Mouse (Mus musculus) adrenal gland, postnatal 0 days (tissue): ENCODE results near the gene Celsr3. TPM values are rescaled to one million over a fixed set of nuclear protein-coding genes. Genes with fewer than 3 reads are reported as not detected.

Experiments used
- microRNA-seq: library from miRNA; unstranded; fragments of <30 nt; microRNA quantifications from one replicate; pipeline ENCODE4, GENCODE M21; 2016; ENCODE audit warnings: borderline replicate concordance; ENCODE audit not compliant: insufficient number of aligned reads
- polyA plus RNA-seq: library from polyadenylated mRNA; unstranded; fragments of >200 nt; fragmentation: Nextera tagmentation; extraction: Ambion mirVana; gene quantifications from 2 replicates; pipeline ENCODE4 v1.2.1, GENCODE M21; 2015

Celsr3 gene
- polyA plus RNA-seq = 1.7 and 1.9 TPM in 2 replicates

GRCm38 (mm10) chr9:108825820-108826699, at the start of gene Celsr3:
Gene Celsr3, plus strand, starts transcription at chr9:108826320.

GRCm38 (mm10) chr9:108783548-108784463, 42.3 kb upstream of the Celsr3 start, which contains the start of gene Ip6k2:
Gene Ip6k2, plus strand, starts transcription at chr9:108783796.

DNA sequence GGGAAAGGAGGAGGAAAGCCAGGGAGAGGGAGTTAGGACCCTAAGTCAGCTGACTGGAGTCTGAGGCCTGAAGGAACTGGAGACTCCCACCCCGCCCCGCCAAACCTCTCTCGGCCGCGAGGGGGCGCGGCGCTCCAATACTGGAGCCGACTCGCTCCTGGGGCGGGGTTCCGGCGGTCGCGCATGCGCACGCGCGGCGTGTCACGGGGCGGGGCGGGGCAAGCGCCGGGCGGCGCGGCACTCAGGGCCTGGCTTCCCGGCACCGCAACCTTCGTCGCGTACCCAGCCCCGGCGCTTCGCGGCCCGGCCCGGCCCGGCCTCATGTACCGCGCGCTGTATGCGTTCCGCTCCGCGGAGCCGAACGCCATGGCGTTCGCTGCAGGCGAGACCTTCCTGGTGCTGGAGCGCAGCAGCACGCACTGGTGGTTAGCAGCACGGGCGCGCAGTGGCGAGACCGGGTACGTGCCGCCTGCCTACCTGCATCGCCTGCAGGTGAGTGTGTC, 17.9 kb upstream of the Celsr3 start, which contains the start of gene Nckipsd:
Gene Nckipsd (plus strand): TSS at position 206 of the 503 bp plus-strand sequence.

DNA sequence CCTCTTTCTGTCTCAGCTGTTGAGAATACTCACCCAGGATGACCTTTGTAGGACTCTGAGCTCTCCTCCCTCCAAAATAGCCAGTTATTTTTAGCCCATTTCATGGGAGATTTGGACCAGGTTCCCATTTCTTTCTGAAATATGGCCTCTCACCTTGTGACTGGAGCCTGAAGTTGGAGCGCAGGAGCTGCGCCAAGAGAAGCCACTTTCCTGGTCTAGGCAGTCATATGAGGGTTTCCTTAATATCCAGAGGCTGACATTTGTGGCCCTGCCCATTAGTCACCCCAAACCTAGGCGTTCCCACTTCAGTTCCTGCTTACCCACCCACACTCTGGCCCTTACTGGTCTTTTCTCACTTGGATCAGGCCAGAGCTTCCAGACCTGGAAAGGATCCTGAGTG, 26.9 kb downstream of the Celsr3 start, which contains the start of gene Slc26a6:
Gene Slc26a6 (plus strand): TSS at position 308 of the 400 bp plus-strand sequence.

Small RNA genes lying within 50 kb of the gene (microRNA-seq; reads per million reads assigned to microRNA genes)
- gene Gm23156 = not detected

Other genes starting within 250 kb of the Celsr3 start
- gene Wdr6, start 247.6 kb upstream of the Celsr3 start, polyA plus RNA-seq = 73.9 and 83.0 TPM in 2 replicates
- 17.3 and 18.2 TPM in 2 replicates for gene P4htm, start 228.7 kb upstream of the Celsr3 start, polyA plus RNA-seq
- 24.4 and 32.1 TPM in 2 replicates for gene Arih2, start 176.9 kb upstream of the Celsr3 start, polyA plus RNA-seq
- 45.2 and 70.4 TPM in 2 replicates for gene Slc25a20, start 164.2 kb upstream of the Celsr3 start, polyA plus RNA-seq
- gene Prkar2a, start 137.0 kb upstream of the Celsr3 start, polyA plus RNA-seq = 16.7 and 17.3 TPM in 2 replicates
- 54.1 and 55.9 TPM in 2 replicates for gene Ip6k2, start 42.5 kb upstream of the Celsr3 start, polyA plus RNA-seq
- gene Nckipsd, start 18.0 kb upstream of the Celsr3 start, polyA plus RNA-seq = 8.4 and 9.3 TPM in 2 replicates
- 4.9 and 6.0 TPM in 2 replicates for gene Slc26a6, start 27.0 kb downstream of the Celsr3 start, polyA plus RNA-seq
- 0.17 TPM in 1 of 2 replicates, not detected in the other for gene Tmem89, start 88.3 kb downstream of the Celsr3 start, polyA plus RNA-seq
- gene Uqcrc1, start 110.3 kb downstream of the Celsr3 start, polyA plus RNA-seq = 300 and 412 TPM in 2 replicates
- gene Col7a1, start 127.3 kb downstream of the Celsr3 start, polyA plus RNA-seq = 6.9 and 7.2 TPM in 2 replicates
- gene Ucn2, start 159.7 kb downstream of the Celsr3 start, polyA plus RNA-seq = 0.30 TPM in 1 of 2 replicates, not detected in the other
- 5.4 and 5.8 TPM in 2 replicates for gene Pfkfb4, start 165.5 kb downstream of the Celsr3 start, polyA plus RNA-seq
- 120 and 181 TPM in 2 replicates for gene Shisa5, start 212.2 kb downstream of the Celsr3 start, polyA plus RNA-seq
- 19.0 and 28.9 TPM in 2 replicates for gene Trex1, start 233.4 kb downstream of the Celsr3 start, polyA plus RNA-seq
- gene Atrip, start 247.8 kb downstream of the Celsr3 start, polyA plus RNA-seq = 14.4 and 21.7 TPM in 2 replicates